Mouse (Mus musculus) bone marrow macrophage, adult 2 months (primary cell): ENCODE measurements around the gene H2-Ke6. TPM values are rescaled to one million over a fixed set of nuclear protein-coding genes. Genes with fewer than 3 reads are reported as not detected.
A peak's percentile ranks its signal among the peaks of the same experiment; 100 is the strongest.

Experiments
- H3K27ac ChIP-seq: 2 replicates; pipeline ENCODE4 v1.5.1; 2012; ENCODE audit warnings: low read depth, low read length; ENCODE audit not compliant: insufficient read depth
- H3K4me1 ChIP-seq: 2 replicates; pipeline ENCODE4 v1.6.1; 2012; ENCODE audit warnings: low read length; ENCODE audit not compliant: control insufficient read depth, insufficient read depth
- H3K4me3 ChIP-seq: 2 replicates; pipeline ENCODE4 v1.5.1; 2012; ENCODE audit warnings: mild to moderate bottlenecking, low read length, moderate library complexity; ENCODE audit not compliant: insufficient read depth
- CTCF ChIP-seq: IDR thresholded peaks from 2 replicates; pipeline ENCODE4 v1.5.1; 2012; ENCODE audit warnings: low read depth, mild to moderate bottlenecking, low read length, moderate library complexity
- POLR2A ChIP-seq: IDR thresholded peaks from 2 replicates; pipeline ENCODE4 v1.6.1; 2012; ENCODE audit warnings: mild to moderate bottlenecking, low read depth, low read length, borderline replicate concordance
- polyA plus RNA-seq: library from polyadenylated mRNA; stranded (reverse); fragments of >200 nt; gene quantifications from 2 replicates; pipeline ENCODE4 v1.2.4, GENCODE M21; 2012; ENCODE audit not compliant: missing spikeins, insufficient read depth, insufficient read length

Gene H2-Ke6
- polyA plus RNA-seq, 1 experiment, result 64.2 TPM

- Histone ChIP-seq H3K4me1 (peaks cover 33% of the 10 kb centered on the region), H3K4me3 (no peak overlapping the region), H3K27ac (peak overlapping the region; percentile 91)
- TF ChIP-seq CTCF, result no peak
- TF ChIP-seq POLR2A, result no peak
Measured at GRCm38 (mm10) chr17:33980181-33981035, 47.5 kb downstream of the H2-Ke6 start.

GRCm38 (mm10) chr17:33979512-33980050, 48.3 kb downstream of the H2-Ke6 start:
- Histone ChIP-seq H3K4me3 (no peak overlapping the region), H3K27ac (peak overlapping the region; percentile 91), H3K4me1 (peaks cover 32% of the 10 kb centered on the region)
- TF ChIP-seq POLR2A (no peak), CTCF (no peak)

- H3K27ac ChIP-seq, result peak overlapping the region; percentile 91
- no peak for TF ChIP-seq CTCF
- peak; percentile 34; the same call in 1 of the 2 replicates for TF ChIP-seq POLR2A
- peak overlapping the region; percentile 91 for H3K4me3 ChIP-seq
- H3K4me1 ChIP-seq, result peaks cover 33% of the 10 kb centered on the region
Measured at GRCm38 (mm10) chr17:33978631-33979031, 49.2 kb downstream of the H2-Ke6 start.

GRCm38 (mm10) chr17:33977861-33978557, 49.9 kb downstream of the H2-Ke6 start:
- peak overlapping the region; percentile 86 for H3K27ac ChIP-seq
- peaks cover 39% of the 10 kb centered on the region for H3K4me1 ChIP-seq
- TF ChIP-seq POLR2A, result no peak
- no peak for TF ChIP-seq CTCF
- H3K4me3 ChIP-seq, result peak overlapping the region; percentile 91

Other genes starting within 250 kb of the H2-Ke6 start
- 8.4 and 11.0 TPM in 2 replicates for gene Angptl4, start 246.2 kb downstream of the H2-Ke6 start, polyA plus RNA-seq
- gene Kank3, start 217.5 kb downstream of the H2-Ke6 start, polyA plus RNA-seq, result 27.5 and 33.3 TPM in 2 replicates
- gene Rps28, start 203.5 kb downstream of the H2-Ke6 start, polyA plus RNA-seq, result 1,369 and 1,530 TPM in 2 replicates
- 197 and 199 TPM in 2 replicates for gene Ndufa7, start 203.5 kb downstream of the H2-Ke6 start, polyA plus RNA-seq
- gene Cd320, start 185.0 kb downstream of the H2-Ke6 start, polyA plus RNA-seq, result 4.4 TPM in 2 replicates
- not detected in 2 replicates for gene Gm7029, start 154.2 kb downstream of the H2-Ke6 start, polyA plus RNA-seq
- gene Kifc1, start 137.4 kb downstream of the H2-Ke6 start, polyA plus RNA-seq, result 35.5 and 36.3 TPM in 2 replicates
- 3.5 and 6.4 TPM in 2 replicates for gene Platr17, start 122.9 kb downstream of the H2-Ke6 start, polyA plus RNA-seq
- gene Daxx, start 118.6 kb downstream of the H2-Ke6 start, polyA plus RNA-seq, result 58.1 and 69.3 TPM in 2 replicates
- gene Tapbp, start 112.2 kb downstream of the H2-Ke6 start, polyA plus RNA-seq, result 389 and 454 TPM in 2 replicates
- 21.8 and 24.0 TPM in 2 replicates for gene Zbtb22, start 112.2 kb downstream of the H2-Ke6 start, polyA plus RNA-seq
- gene Rgl2, start 98.5 kb downstream of the H2-Ke6 start, polyA plus RNA-seq, result 209 and 216 TPM in 2 replicates
- gene Pfdn6, start 87.7 kb downstream of the H2-Ke6 start, polyA plus RNA-seq, result 54.1 and 54.9 TPM in 2 replicates
- 10.1 and 10.2 TPM in 2 replicates for gene Wdr46, start 87.4 kb downstream of the H2-Ke6 start, polyA plus RNA-seq
- 8.3 and 8.7 TPM in 2 replicates for gene B3galt4, start 76.6 kb downstream of the H2-Ke6 start, polyA plus RNA-seq
- gene Vps52, start 72.2 kb downstream of the H2-Ke6 start, polyA plus RNA-seq, result 41.3 and 49.7 TPM in 2 replicates
- 1,144 and 1,230 TPM in 2 replicates for gene Rps18, start 72.1 kb downstream of the H2-Ke6 start, polyA plus RNA-seq
- gene H2-K1, start 27.7 kb downstream of the H2-Ke6 start, polyA plus RNA-seq, result 2,635 and 2,812 TPM in 2 replicates
- 22.8 and 22.9 TPM in 2 replicates for gene Ring1, start 3.4 kb downstream of the H2-Ke6 start, polyA plus RNA-seq
- gene Slc39a7, start 3.6 kb upstream of the H2-Ke6 start, polyA plus RNA-seq, result 62.3 and 70.1 TPM in 2 replicates
- gene Rxrb, start 3.8 kb upstream of the H2-Ke6 start, polyA plus RNA-seq, result 50.2 and 51.9 TPM in 2 replicates
- 0.51 and 0.61 TPM in 2 replicates for gene Col11a2, start 11.4 kb upstream of the H2-Ke6 start, polyA plus RNA-seq
- 0.88 TPM in 1 of 2 replicates, not detected in the other for gene H2-Oa, start 64.3 kb upstream of the H2-Ke6 start, polyA plus RNA-seq
- gene H2-DMa, start 91.5 kb upstream of the H2-Ke6 start, polyA plus RNA-seq, result 206 and 214 TPM in 2 replicates
- gene Brd2, start 94.6 kb upstream of the H2-Ke6 start, polyA plus RNA-seq, result 156 and 185 TPM in 2 replicates
- gene H2-DMb2, start 115.2 kb upstream of the H2-Ke6 start, polyA plus RNA-seq, result 3.0 and 4.9 TPM in 2 replicates
- gene H2-DMb1, start 125.0 kb upstream of the H2-Ke6 start, polyA plus RNA-seq, result 232 and 258 TPM in 2 replicates
- gene Tap1, start 159.5 kb upstream of the H2-Ke6 start, polyA plus RNA-seq, result 56.2 and 60.8 TPM in 2 replicates
- 134 TPM in 2 replicates for gene Psmb9, start 159.7 kb upstream of the H2-Ke6 start, polyA plus RNA-seq
- 201 and 204 TPM in 2 replicates for gene Psmb8, start 169.7 kb upstream of the H2-Ke6 start, polyA plus RNA-seq
- 51.8 and 56.6 TPM in 2 replicates for gene Tap2, start 175.5 kb upstream of the H2-Ke6 start, polyA plus RNA-seq
- gene H2-Ob, start 210.8 kb upstream of the H2-Ke6 start, polyA plus RNA-seq, result 1.9 and 2.0 TPM in 2 replicates
- gene H2-Ab1, start 229.6 kb upstream of the H2-Ke6 start, polyA plus RNA-seq, result 1,609 and 1,701 TPM in 2 replicates